Mouse (Mus musculus) liver, postnatal 0 days (tissue): ENCODE results near the gene Sag.

Experiments used
- CTCF ChIP-seq: sonication (generic); IDR thresholded peaks from 2 replicates; pipeline ENCODE4 v1.5.1; 2016; ENCODE audit warnings: antibody characterized with exemption, low read depth
- EP300 ChIP-seq: IDR thresholded peaks from 2 replicates; pipeline ENCODE4 v1.6.1; 2016; ENCODE audit warnings: antibody characterized with exemption, low read depth, mild to moderate bottlenecking

DNA sequence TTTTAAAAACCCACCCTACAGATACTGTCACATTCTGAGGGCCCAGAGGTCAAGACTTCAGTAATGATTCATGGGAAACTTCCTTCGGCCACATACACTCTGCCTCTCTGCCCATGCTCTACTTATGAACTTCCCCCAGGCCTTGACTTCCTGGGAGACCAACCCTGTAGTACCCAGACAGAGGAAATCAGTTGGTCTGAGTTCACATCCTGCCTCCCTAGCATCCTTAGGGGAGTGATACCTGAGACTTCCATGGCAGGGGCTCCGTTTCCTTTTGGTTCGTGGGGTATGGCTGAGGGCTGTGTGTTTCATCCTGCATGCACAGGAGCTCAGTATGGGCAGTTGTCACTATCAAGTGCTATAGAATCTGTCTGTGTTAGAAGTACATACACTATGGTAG lies 47.9 kb downstream of the Sag start:
- TF ChIP-seq EP300: no peak
- TF ChIP-seq CTCF: no peak
